Mouse (Mus musculus) embryonic facial prominence, embryonic 11.5 days (tissue): ENCODE measurements at regions not wholly inside any gene's neighbourhood (a gene's known extent, or its start where the extent isn't known, plus 50 kb on each side); places are given as distances from the start of the nearest gene placed in this dataset.

Source experiments
- ATAC-seq: fragments of 200-750 bp; cut with Nextera tagmentation; replicated peaks from 2 replicates; pipeline ENCODE4 v1.8.0; 2017; ENCODE audit warnings: low read depth; ENCODE audit not compliant: insufficient number of reproducible peaks, low FRiP score, low TSS enrichment
- DNase-seq: peaks from one replicate; pipeline ENCODE4 v3.0.0-alpha.2; 2015; ENCODE audit warnings: low spot score
- H3K27ac ChIP-seq: fragments of 300-500 bp; sonication (generic); replicated peaks from 2 replicates; pipeline ENCODE4 v1.5.1; 2014; ENCODE audit warnings: mild to moderate bottlenecking, low read depth, low read length, control low read depth
- H3K27me3 ChIP-seq: fragments of 300-500 bp; sonication (generic); 2 replicates; pipeline ENCODE4 v1.6.1; 2014; ENCODE audit warnings: mild to moderate bottlenecking, low read length, moderate library complexity, mixed read lengths; ENCODE audit not compliant: control insufficient read depth, insufficient read depth
- H3K36me3 ChIP-seq: fragments of 300-500 bp; sonication (generic); replicated peaks from 2 replicates; pipeline ENCODE4 v1.6.1; 2014; ENCODE audit warnings: low read depth, mild to moderate bottlenecking, low read length, moderate library complexity, mixed read lengths; ENCODE audit not compliant: control insufficient read depth, insufficient read depth
- H3K4me1 ChIP-seq: fragments of 300-500 bp; sonication (generic); 2 replicates; pipeline ENCODE4 v1.6.1; 2014; ENCODE audit warnings: low read length, mixed read lengths; ENCODE audit not compliant: control insufficient read depth, insufficient read depth
- H3K4me2 ChIP-seq: fragments of 300-500 bp; sonication (generic); 2 replicates; pipeline ENCODE4 v1.6.1; 2014; ENCODE audit warnings: low read depth, mild to moderate bottlenecking, control low read depth, low read length, moderate library complexity
- H3K4me3 ChIP-seq: fragments of 300-500 bp; sonication (generic); 2 replicates; pipeline ENCODE4 v1.5.1; 2014; ENCODE audit warnings: low read depth, low read length, control low read depth
- H3K9ac ChIP-seq: fragments of 300-500 bp; sonication (generic); replicated peaks from 2 replicates; pipeline ENCODE4 v1.6.1; 2014; ENCODE audit warnings: mild to moderate bottlenecking, control low read depth, low read length
- H3K9me3 ChIP-seq: fragments of 300-500 bp; sonication (generic); replicated peaks from 2 replicates; pipeline ENCODE4 v1.6.1; 2016; ENCODE audit warnings: mild to moderate bottlenecking, low read length, inconsistent platforms, mixed read lengths; ENCODE audit not compliant: control insufficient read depth
- WGBS: fragments of 180-500 bp; shearing (Covaris S2); extraction: QIAGEN DNeasy Blood & Tissue Kit; methylation state at CpG from one replicate; pipeline ENCODE4 v1.1.7; 2014; 5-methylcytosine and 5-hydroxymethylcytosine counted together

DNA sequence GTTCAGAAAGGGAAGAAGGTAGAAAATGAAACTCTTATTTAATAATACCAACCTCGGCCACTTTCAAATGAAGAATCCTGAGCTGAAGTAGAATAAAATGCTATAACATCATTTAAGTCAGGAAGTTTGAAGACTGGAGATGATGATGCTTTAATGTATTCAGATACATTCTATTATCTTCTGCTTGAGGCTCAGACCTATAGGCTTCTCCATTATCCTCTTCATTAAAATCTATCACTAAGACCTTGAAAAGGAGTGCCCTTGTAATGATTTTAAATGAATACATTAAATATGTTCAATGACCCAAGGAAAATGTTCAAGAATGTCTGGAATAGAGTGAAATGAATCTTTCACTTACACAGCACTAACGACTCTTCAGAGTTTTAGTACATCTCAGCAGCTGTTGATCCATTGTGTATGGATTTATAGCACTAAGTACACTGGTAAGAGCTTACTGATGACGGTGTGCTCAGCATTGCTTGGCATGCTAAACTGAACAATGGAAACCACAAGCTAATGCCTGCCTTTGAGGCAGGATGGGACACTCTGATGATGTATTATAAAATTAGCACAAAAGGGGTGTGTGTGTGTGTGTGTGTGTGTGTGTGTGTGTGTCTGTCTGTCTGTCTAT lies 58.8 kb upstream of the Vegfc start:
- WGBS: 70% methylated on average over 3 of the region's 3 CpGs
- no peaks in the 10 kb centered on the region for H3K27me3 ChIP-seq
- DNase-seq: no peak
- no peak overlapping the region for H3K4me3 ChIP-seq
- no peak overlapping the region for H3K9ac ChIP-seq
- H3K27ac ChIP-seq: no peak overlapping the region
- no peak for ATAC-seq
- no peak overlapping the region for H3K4me2 ChIP-seq
- no peaks in the 10 kb centered on the region for H3K4me1 ChIP-seq
- no peaks in the 10 kb centered on the region for H3K36me3 ChIP-seq
- no peaks in the 10 kb centered on the region for H3K9me3 ChIP-seq
